Mouse (Mus musculus) stomach, embryonic 14.5 days (tissue): ENCODE measurements around the gene Ncs1. TPM values are rescaled to one million over a fixed set of nuclear protein-coding genes. Genes with fewer than 3 reads are reported as not detected.

Experiments
- ATAC-seq: fragments of 200-750 bp; cut with Nextera tagmentation; 2 replicates; pipeline ENCODE4 v1.8.0; 2017; ENCODE audit warnings: low read depth, moderate TSS enrichment; ENCODE audit not compliant: insufficient number of reproducible peaks, insufficient read depth, low FRiP score
- H3K27ac ChIP-seq: fragments of 300-500 bp; sonication (generic); 2 replicates; pipeline ENCODE4 v1.5.1; 2014; ENCODE audit warnings: mild to moderate bottlenecking, low read length, moderate library complexity, mixed read lengths
- H3K27me3 ChIP-seq: fragments of 300-500 bp; sonication (generic); 2 replicates; pipeline ENCODE4 v1.6.1; 2014; ENCODE audit warnings: low read length, control low read depth, mixed read lengths; ENCODE audit not compliant: control insufficient read depth, insufficient read depth
- H3K36me3 ChIP-seq: fragments of 300-500 bp; sonication (generic); 2 replicates; pipeline ENCODE4 v1.6.1; 2014; ENCODE audit warnings: mild to moderate bottlenecking, control low read depth, low read length, moderate library complexity, mixed read lengths; ENCODE audit not compliant: control insufficient read depth, insufficient read depth
- H3K4me1 ChIP-seq: fragments of 300-500 bp; sonication (generic); 2 replicates; pipeline ENCODE4 v1.6.1; 2014; ENCODE audit warnings: low read length, control low read depth, mixed read lengths; ENCODE audit not compliant: control insufficient read depth, insufficient read depth
- H3K4me2 ChIP-seq: fragments of 300-500 bp; sonication (generic); replicated peaks from 2 replicates; pipeline ENCODE4 v1.6.1; 2014; ENCODE audit warnings: low read depth, low read length, control low read depth
- H3K4me3 ChIP-seq: fragments of 300-500 bp; sonication (generic); 2 replicates; pipeline ENCODE4 v1.5.1; 2014; ENCODE audit warnings: low read depth, low read length, control low read depth
- H3K9ac ChIP-seq: fragments of 300-500 bp; sonication (generic); replicated peaks from 2 replicates; pipeline ENCODE4 v1.6.1; 2014; ENCODE audit warnings: low read depth, mild to moderate bottlenecking, control low read depth, low read length, moderate library complexity, mixed read lengths
- H3K9me3 ChIP-seq: fragments of 300-500 bp; sonication (generic); 2 replicates; pipeline ENCODE4 v1.6.1; 2016; ENCODE audit warnings: low read depth, low read length, control low read depth; ENCODE audit not compliant: control insufficient read depth
- WGBS: fragments of 180-500 bp; shearing (Covaris S2); extraction: QIAGEN DNeasy Blood & Tissue Kit; methylation state at CpG from one replicate; pipeline ENCODE4 v1.1.7; 2014; 5-methylcytosine and 5-hydroxymethylcytosine counted together
- polyA plus RNA-seq: library from polyadenylated mRNA; unstranded; fragments of >200 nt; fragmentation: Nextera tagmentation; extraction: Ambion mirVana; gene quantifications from 2 replicates; pipeline ENCODE4 v1.2.1, GENCODE M21; 2014

The Ncs1 gene
- polyA plus RNA-seq, 1 experiment from 2014 or later = 36.0 TPM

- no peaks in the 10 kb centered on the region for H3K36me3 ChIP-seq
- H3K4me2 ChIP-seq = no peak overlapping the region
- H3K4me3 ChIP-seq = no peak overlapping the region
- H3K27me3 ChIP-seq = no peaks in the 10 kb centered on the region
- 80% methylated on average over 5 of the region's 5 CpGs for WGBS
- no peaks in the 10 kb centered on the region; the same call in 1 of the 2 replicates for H3K9me3 ChIP-seq
- H3K4me1 ChIP-seq = no peaks in the 10 kb centered on the region
- no peak overlapping the region for H3K9ac ChIP-seq
- no peak overlapping the region for H3K27ac ChIP-seq
- ATAC-seq = no peak
These were observed 24.0 kb upstream of the Ncs1 start for GRCm38 (mm10) chr2:31221582-31221981.

- Histone ChIP-seq H3K27me3 (no peaks in the 10 kb centered on the region), H3K27ac (no peak overlapping the region), H3K9me3 (no peaks in the 10 kb centered on the region; the same call in 1 of the 2 replicates), H3K9ac (no peak overlapping the region), H3K4me3 (no peak overlapping the region), H3K4me2 (no peak overlapping the region), H3K4me1 (no peaks in the 10 kb centered on the region), H3K36me3 (no peaks in the 10 kb centered on the region)
- 41% methylated on average over 1 of the region's 1 CpGs for whole genome bisulfite sequencing
- ATAC-seq = no peak
These were observed 16.8 kb upstream of the Ncs1 start for GRCm38 (mm10) chr2:31228768-31229311.

GRCm38 (mm10) chr2:31239203-31239696 is 6.4 kb upstream of the Ncs1 start:
- Histone ChIP-seq H3K4me2 (peak overlapping the region; percentile 19; the same call in 1 of the 2 replicates), H3K4me1 (no peaks in the 10 kb centered on the region), H3K36me3 (no peaks in the 10 kb centered on the region), H3K27me3 (no peaks in the 10 kb centered on the region), H3K27ac (no peak overlapping the region), H3K9me3 (no peaks in the 10 kb centered on the region), H3K9ac (no peak overlapping the region), H3K4me3 (no peak overlapping the region)
- no peak for ATAC-seq
- 27% methylated on average over 23 of the region's 23 CpGs for WGBS

GRCm38 (mm10) chr2:31239833-31240232 is 5.8 kb upstream of the Ncs1 start:
- Histone ChIP-seq H3K4me1 (0 out of 2 replicates have a peak, but pooled peaks cover 2% of the 10 kb centered on the region), H3K4me3 (no peak overlapping the region), H3K4me2 (peak overlapping the region; percentile 19; the same call in 1 of the 2 replicates), H3K27ac (no peak overlapping the region), H3K9me3 (no peaks in the 10 kb centered on the region), H3K9ac (no peak overlapping the region), H3K36me3 (no peaks in the 10 kb centered on the region), H3K27me3 (no peaks in the 10 kb centered on the region)
- 0 out of 2 replicates have a peak, but pooled peaks have one; percentile 39 for ATAC-seq
- 75% methylated on average over 6 of the region's 6 CpGs for WGBS

- no peak overlapping the region for H3K4me3 ChIP-seq
- no peaks in the 10 kb centered on the region for H3K9me3 ChIP-seq
- H3K9ac ChIP-seq = no peak overlapping the region
- H3K27me3 ChIP-seq = no peaks in the 10 kb centered on the region
- WGBS = 6% methylated on average over 7 of the region's 7 CpGs
- no peak for ATAC-seq
- H3K4me1 ChIP-seq = peaks cover 7% of the 10 kb centered on the region; the same call in 1 of the 2 replicates
- no peaks in the 10 kb centered on the region for H3K36me3 ChIP-seq
- H3K27ac ChIP-seq = no peak overlapping the region
- no peak overlapping the region for H3K4me2 ChIP-seq
These were observed 4.0 kb upstream of the Ncs1 start for GRCm38 (mm10) chr2:31241639-31242038.

- H3K9me3 ChIP-seq = no peaks in the 10 kb centered on the region
- H3K4me1 ChIP-seq = peaks cover 17% of the 10 kb centered on the region; the same call in 1 of the 2 replicates
- H3K27me3 ChIP-seq = no peaks in the 10 kb centered on the region
- no peak overlapping the region for H3K4me3 ChIP-seq
- H3K36me3 ChIP-seq = no peaks in the 10 kb centered on the region; the same call in 1 of the 2 replicates
- WGBS = 51% methylated on average over 8 of the region's 8 CpGs
- H3K4me2 ChIP-seq = no peak overlapping the region
- H3K9ac ChIP-seq = no peak overlapping the region
- ATAC-seq = no peak
- no peak overlapping the region for H3K27ac ChIP-seq
These were observed 1.4 kb upstream of the Ncs1 start for GRCm38 (mm10) chr2:31244216-31244615.

GRCm38 (mm10) chr2:31245051-31245450 is 572 bp upstream of the Ncs1 start:
- H3K4me3 ChIP-seq = peak overlapping the region; percentile 82
- no peaks in the 10 kb centered on the region; the same call in 1 of the 2 replicates for H3K36me3 ChIP-seq
- H3K27me3 ChIP-seq = no peaks in the 10 kb centered on the region
- WGBS = 15% methylated on average over 5 of the region's 5 CpGs
- peak overlapping the region; percentile 25; the same call in 1 of the 2 replicates for H3K9ac ChIP-seq
- peak overlapping the region; percentile 95 for H3K4me2 ChIP-seq
- H3K9me3 ChIP-seq = no peaks in the 10 kb centered on the region
- H3K27ac ChIP-seq = peak overlapping the region; percentile 48; the same call in 1 of the 2 replicates
- ATAC-seq = no peak
- peaks cover 17% of the 10 kb centered on the region; the same call in 1 of the 2 replicates for H3K4me1 ChIP-seq

GRCm38 (mm10) chr2:31246251-31246971 is 788 bp downstream of the Ncs1 start:
- H3K27ac ChIP-seq = peak overlapping the region; percentile 33; the same call in 1 of the 2 replicates

More at GRCm38 (mm10) chr2:31246251-31246971, 788 bp downstream of the Ncs1 start:
- Histone ChIP-seq H3K9ac (peak overlapping the region; percentile 81), H3K9me3 (no peaks in the 10 kb centered on the region), H3K36me3 (no peaks in the 10 kb centered on the region; the same call in 1 of the 2 replicates), H3K4me1 (peaks cover 17% of the 10 kb centered on the region; the same call in 1 of the 2 replicates), H3K4me2 (peak overlapping the region; percentile 95), H3K27me3 (no peaks in the 10 kb centered on the region), H3K4me3 (peak overlapping the region; percentile 82)
- peak; percentile 39; the same call in 1 of the 2 replicates for ATAC-seq
- WGBS = under 1% methylated on average over 40 of the region's 41 CpGs
